Mouse (Mus musculus): ENCODE measurements around the gene Orai2.

GRCm38 (mm10) chr5:136098536-136098935 is 72.0 kb downstream of the Orai2 start:
- TF ChIP-seq CTCF (conservative IDR thresholded peaks at IDR 0.05; ENCODE audit: insufficient read depth, insufficient read length, low read depth, low read length) = no peak
- TF ChIP-seq POLR2A (IDR thresholded peaks at IDR 0.05; ENCODE audit: low read depth, low read length) = no peak

All from kidney, adult 2 months (tissue).